Mouse (Mus musculus) hematopoietic stem cell, adult 5-6 weeks (primary cell): ENCODE measurements around the gene Cdk17. TPM values are rescaled to one million over a fixed set of nuclear protein-coding genes. Genes with fewer than 3 reads are reported as not detected.

Source experiments
- ATAC-seq, 2 experiments: fragments of 125-278 bp in 1 of 2; replicated peaks in 1 of 2; 2 replicates each; pipeline ENCODE4 v1.8.0; 2016 to 2017; ENCODE audit warnings: inconsistent platforms in 2 of 2, mild to moderate bottlenecking in 2 of 2, moderate number of reproducible peaks in 2 of 2, low read depth in 1 of 2, moderate TSS enrichment in 1 of 2; ENCODE audit not compliant: low FRiP score in 2 of 2, poor library complexity in 2 of 2, severe bottlenecking in 2 of 2, insufficient read depth in 1 of 2, low TSS enrichment in 1 of 2
- total RNA-seq: library from RNA; stranded (forward); fragments of 172-1452, 232-1000 nt; gene quantifications from 2 replicates; pipeline ENCODE4 v1.2.3, GENCODE M21; 2017

Gene Cdk17
- total RNA-seq, result 131 and 146 TPM in 2 replicates

- peak in 1 of 2 experiments; percentile 50; a peak in 2 of 4 replicates for ATAC-seq
These were observed at the start of gene Cdk17 for GRCm38 (mm10) chr10:93160807-93161510. TSS of gene Cdk17 (plus strand) at chr10:93160875.

GRCm38 (mm10) chr10:93111412-93111811, 49.3 kb upstream of the Cdk17 start:
- peak in 1 of 2 experiments; percentile 90; a peak in 1 of 4 replicates for ATAC-seq

- ATAC-seq, result no peak
These were observed 48.7 kb upstream of the Cdk17 start for GRCm38 (mm10) chr10:93112021-93112420.

GRCm38 (mm10) chr10:93113968-93114367, 46.7 kb upstream of the Cdk17 start:
- ATAC-seq, result no peak

- ATAC-seq, result no peak
These were observed 45.9 kb upstream of the Cdk17 start for GRCm38 (mm10) chr10:93114782-93115181.

GRCm38 (mm10) chr10:93115743-93116142, 44.9 kb upstream of the Cdk17 start:
- ATAC-seq, result peak in 1 of 2 experiments; percentile 58; a peak in 2 of 4 replicates

GRCm38 (mm10) chr10:93116636-93117035, 44.0 kb upstream of the Cdk17 start:
- no peak for ATAC-seq

GRCm38 (mm10) chr10:93119809-93120208, 40.9 kb upstream of the Cdk17 start:
- ATAC-seq, result no peak

GRCm38 (mm10) chr10:93121262-93121860, 39.3 kb upstream of the Cdk17 start:
- ATAC-seq, result no peak

- ATAC-seq, result 0 out of 4 replicates have a peak, but pooled peaks of 1 of the 2 experiments have one; percentile 8
These were observed 38.1 kb upstream of the Cdk17 start for GRCm38 (mm10) chr10:93122399-93123184.

GRCm38 (mm10) chr10:93123310-93123709, 37.4 kb upstream of the Cdk17 start:
- ATAC-seq, result peak in 1 of 2 experiments; percentile 13; a peak in 1 of 4 replicates

GRCm38 (mm10) chr10:93123957-93124613, 36.6 kb upstream of the Cdk17 start:
- ATAC-seq, result peak; percentile 93 to 94

- ATAC-seq, result no peak
These were observed 34.6 kb upstream of the Cdk17 start for GRCm38 (mm10) chr10:93126025-93126424.

- ATAC-seq, result no peak
These were observed 32.1 kb upstream of the Cdk17 start for GRCm38 (mm10) chr10:93128566-93128965.

- ATAC-seq, result no peak
These were observed 31.3 kb upstream of the Cdk17 start for GRCm38 (mm10) chr10:93129345-93129744.

- no peak for ATAC-seq
These were observed 30.7 kb upstream of the Cdk17 start for GRCm38 (mm10) chr10:93129904-93130455.

GRCm38 (mm10) chr10:93130456-93130940, 30.2 kb upstream of the Cdk17 start:
- ATAC-seq, result no peak
